Mouse (Mus musculus): ENCODE measurements around the gene Cyp11a1.

Cyp11a1 gene

GRCm38 (mm10) chr9:58038500-58039168 lies 32.4 kb downstream of the Cyp11a1 start:
- DNase-seq (ENCODE audit: extremely low read depth, insufficient read length, low spot score): peak; percentile 44

- DNase-seq (ENCODE audit: extremely low read depth, insufficient read length, low spot score): no peak
Observed at GRCm38 (mm10) chr9:58040977-58041376, 34.8 kb downstream of the Cyp11a1 start.

- no peak for DNase-seq (ENCODE audit: extremely low read depth, insufficient read length, low spot score)
Observed at GRCm38 (mm10) chr9:58042391-58042790, 36.2 kb downstream of the Cyp11a1 start.

- no peak for DNase-seq (ENCODE audit: extremely low read depth, insufficient read length, low spot score)
Observed at GRCm38 (mm10) chr9:58043496-58044017, 37.3 kb downstream of the Cyp11a1 start.

GRCm38 (mm10) chr9:58044828-58045227 lies 38.6 kb downstream of the Cyp11a1 start:
- no peak for DNase-seq (ENCODE audit: extremely low read depth, insufficient read length, low spot score)

- DNase-seq (ENCODE audit: extremely low read depth, insufficient read length, low spot score): no peak
Observed at GRCm38 (mm10) chr9:58045646-58046045, 39.4 kb downstream of the Cyp11a1 start.

GRCm38 (mm10) chr9:58047061-58047460 lies 40.9 kb downstream of the Cyp11a1 start:
- DNase-seq (ENCODE audit: extremely low read depth, insufficient read length, low spot score): no peak

- DNase-seq (ENCODE audit: extremely low read depth, insufficient read length, low spot score): no peak
Observed at GRCm38 (mm10) chr9:58048621-58049020, 42.4 kb downstream of the Cyp11a1 start.

GRCm38 (mm10) chr9:58049186-58049585 lies 43.0 kb downstream of the Cyp11a1 start:
- DNase-seq (ENCODE audit: extremely low read depth, insufficient read length, low spot score): no peak

- DNase-seq (ENCODE audit: extremely low read depth, insufficient read length, low spot score): peak; percentile 59
Observed at GRCm38 (mm10) chr9:58049861-58050260, 43.6 kb downstream of the Cyp11a1 start.

GRCm38 (mm10) chr9:58051937-58052336 lies 45.7 kb downstream of the Cyp11a1 start:
- no peak for DNase-seq (ENCODE audit: extremely low read depth, insufficient read length, low spot score)

GRCm38 (mm10) chr9:58053102-58053501 lies 46.9 kb downstream of the Cyp11a1 start:
- no peak for DNase-seq (ENCODE audit: extremely low read depth, insufficient read length, low spot score)

- DNase-seq (ENCODE audit: extremely low read depth, insufficient read length, low spot score): no peak
Observed at GRCm38 (mm10) chr9:58053544-58053943, 47.3 kb downstream of the Cyp11a1 start.

GRCm38 (mm10) chr9:58054032-58054431 lies 47.8 kb downstream of the Cyp11a1 start:
- DNase-seq (ENCODE audit: extremely low read depth, insufficient read length, low spot score): no peak

GRCm38 (mm10) chr9:58055666-58056065 lies 49.5 kb downstream of the Cyp11a1 start:
- no peak for DNase-seq (ENCODE audit: extremely low read depth, insufficient read length, low spot score)

GRCm38 (mm10) chr9:58059920-58060319 lies 53.7 kb downstream of the Cyp11a1 start:
- no peak for DNase-seq (ENCODE audit: extremely low read depth, insufficient read length, low spot score)

GRCm38 (mm10) chr9:58060677-58061667 lies 54.8 kb downstream of the Cyp11a1 start:
- DNase-seq (ENCODE audit: extremely low read depth, insufficient read length, low spot score): peak; percentile 41

- DNase-seq (ENCODE audit: extremely low read depth, insufficient read length, low spot score): no peak
Observed at GRCm38 (mm10) chr9:58063531-58063930, 57.3 kb downstream of the Cyp11a1 start, which contains the start of gene Stra6. Gene Stra6, plus strand, starts transcription at chr9:58063788.

GRCm38 (mm10) chr9:58065532-58065931 lies 59.3 kb downstream of the Cyp11a1 start:
- DNase-seq (ENCODE audit: extremely low read depth, insufficient read length, low spot score): no peak

- no peak for DNase-seq (ENCODE audit: extremely low read depth, insufficient read length, low spot score)
Observed at GRCm38 (mm10) chr9:58065977-58066730, 59.9 kb downstream of the Cyp11a1 start.

- no peak for DNase-seq (ENCODE audit: extremely low read depth, insufficient read length, low spot score)
Observed at GRCm38 (mm10) chr9:58066731-58067095, 60.5 kb downstream of the Cyp11a1 start.
